Mouse (Mus musculus) large intestine, adult 2 months (tissue): ENCODE results near the gene Sys1. TPM values are rescaled to one million over a fixed set of nuclear protein-coding genes. Genes with fewer than 3 reads are reported as not detected.

Source experiments
- DNase-seq: peaks from one replicate; pipeline ENCODE4 v3.0.0-alpha.2; 2012; ENCODE audit warnings: low read depth, low spot score
- WGBS: fragments of 180-500 bp; shearing (Covaris S2); methylation state at CpG from one replicate; pipeline ENCODE4 v1.1.7; 2018; 5-methylcytosine and 5-hydroxymethylcytosine counted together
- polyA plus RNA-seq: library from polyadenylated mRNA; depleted of rRNA; stranded (reverse); fragments of >200 nt; gene quantifications from 2 replicates; pipeline ENCODE4 v1.2.3, GENCODE M21; 2012; rRNA removed

Sys1 gene
- polyA plus RNA-seq, 1 experiment = 104 TPM

GRCm38 (mm10) chr2:164518266-164519170 lies 61.8 kb downstream of the Sys1 start:
- 42% methylated on average over 11 of the region's 11 CpGs for WGBS
- DNase-seq = no peak

- WGBS = 29% methylated on average over 6 of the region's 6 CpGs
- DNase-seq = no peak
These were observed 62.4 kb downstream of the Sys1 start for GRCm38 (mm10) chr2:164519171-164519526.

GRCm38 (mm10) chr2:164520782-164521181 lies 64.0 kb downstream of the Sys1 start:
- 10% methylated on average over 3 of the region's 3 CpGs for WGBS
- no peak for DNase-seq

GRCm38 (mm10) chr2:164521841-164522240 lies 65.1 kb downstream of the Sys1 start:
- DNase-seq = no peak
- 7% methylated on average over 11 of the region's 11 CpGs for WGBS

- no peak for DNase-seq
- 17% methylated on average over 8 of the region's 8 CpGs for WGBS
These were observed 65.5 kb downstream of the Sys1 start for GRCm38 (mm10) chr2:164522280-164522679.

GRCm38 (mm10) chr2:164523301-164523773 lies 66.6 kb downstream of the Sys1 start:
- WGBS = 31% methylated on average over 10 of the region's 10 CpGs
- no peak for DNase-seq

- 50% methylated on average over 5 of the region's 5 CpGs for WGBS
- DNase-seq = no peak
These were observed 71.8 kb downstream of the Sys1 start for GRCm38 (mm10) chr2:164528557-164528956.

Other genes starting within 250 kb of the Sys1 start
- 0.41 TPM in 1 of 2 replicates, not detected in the other for gene Wfdc15b, start 235.3 kb upstream of the Sys1 start, polyA plus RNA-seq
- not detected in 2 replicates for gene Svs2, start 218.5 kb upstream of the Sys1 start, polyA plus RNA-seq
- not detected in 2 replicates for gene Svs3b, start 200.3 kb upstream of the Sys1 start, polyA plus RNA-seq
- gene Svs4, start 178.5 kb upstream of the Sys1 start, polyA plus RNA-seq = not detected in 2 replicates
- not detected in 2 replicates for gene Svs3a, start 167.7 kb upstream of the Sys1 start, polyA plus RNA-seq
- not detected in 2 replicates for gene Svs6, start 140.2 kb upstream of the Sys1 start, polyA plus RNA-seq
- not detected in 2 replicates for gene Svs5, start 124.2 kb upstream of the Sys1 start, polyA plus RNA-seq
- 24.9 and 38.0 TPM in 2 replicates for gene Slpi, start 67.9 kb upstream of the Sys1 start, polyA plus RNA-seq
- not detected in 2 replicates for gene Rbpjl, start 53.8 kb upstream of the Sys1 start, polyA plus RNA-seq
- gene Matn4, start 51.8 kb upstream of the Sys1 start, polyA plus RNA-seq = 0.27 and 0.57 TPM in 2 replicates
- gene Sdc4, start 13.1 kb upstream of the Sys1 start, polyA plus RNA-seq = 70.6 and 77.3 TPM in 2 replicates
- 25.6 and 40.2 TPM in 2 replicates for gene Gm20458, start 4.0 kb downstream of the Sys1 start, polyA plus RNA-seq
- gene Trp53tg5, start 16.8 kb downstream of the Sys1 start, polyA plus RNA-seq = not detected in 2 replicates
- gene Dbndd2, start 29.1 kb downstream of the Sys1 start, polyA plus RNA-seq = 69.4 and 96.9 TPM in 2 replicates
- 118 and 127 TPM in 2 replicates for gene Pigt, start 40.6 kb downstream of the Sys1 start, polyA plus RNA-seq
- 1.4 and 3.5 TPM in 2 replicates for gene Wfdc2, start 105.4 kb downstream of the Sys1 start, polyA plus RNA-seq
- gene Spint3, start 116.5 kb downstream of the Sys1 start, polyA plus RNA-seq = not detected in 2 replicates
- gene Wfdc6a, start 128.5 kb downstream of the Sys1 start, polyA plus RNA-seq = 0.29 TPM in 1 of 2 replicates, not detected in the other
- gene Eppin, start 136.6 kb downstream of the Sys1 start, polyA plus RNA-seq = not detected in 2 replicates
- gene Wfdc6b, start 156.6 kb downstream of the Sys1 start, polyA plus RNA-seq = not detected in 2 replicates
- 0.05 TPM in 1 of 2 replicates, not detected in the other for gene Wfdc8, start 156.7 kb downstream of the Sys1 start, polyA plus RNA-seq
- gene Wfdc16, start 181.8 kb downstream of the Sys1 start, polyA plus RNA-seq = 0.14 TPM in 1 of 2 replicates, not detected in the other
- 0.73 TPM in 1 of 2 replicates, not detected in the other for gene Wfdc10, start 199.1 kb downstream of the Sys1 start, polyA plus RNA-seq
- not detected in 2 replicates for gene Wfdc9, start 199.6 kb downstream of the Sys1 start, polyA plus RNA-seq
- gene Wfdc11, start 217.1 kb downstream of the Sys1 start, polyA plus RNA-seq = not detected in 2 replicates
- 0.10 and 0.32 TPM in 2 replicates for gene Wfdc13, start 228.1 kb downstream of the Sys1 start, polyA plus RNA-seq
- not detected in 2 replicates for gene Spint4, start 241.5 kb downstream of the Sys1 start, polyA plus RNA-seq